Mouse (Mus musculus) cerebellum, adult 9-11 months (tissue): Measurements from ENCODE around the gene Atad5.
"Not testable (repeated sequence)": the region's sequence is repeated elsewhere in the genome, so short reads cannot be mapped to it uniquely, and the experiment has no call there.

ENCODE experiments used
- DNase-seq: peaks from one replicate; pipeline ENCODE4 v3.0.0; 2022

Gene Atad5

GRCm38 (mm10) chr11:80081786-80082319, 7.3 kb upstream of the Atad5 start:
- no peak for DNase-seq

- no peak for DNase-seq
These were observed 3.7 kb upstream of the Atad5 start for GRCm38 (mm10) chr11:80085356-80086055.

GRCm38 (mm10) chr11:80086844-80087243, 2.4 kb upstream of the Atad5 start:
- peak; percentile 75 for DNase-seq

DNA sequence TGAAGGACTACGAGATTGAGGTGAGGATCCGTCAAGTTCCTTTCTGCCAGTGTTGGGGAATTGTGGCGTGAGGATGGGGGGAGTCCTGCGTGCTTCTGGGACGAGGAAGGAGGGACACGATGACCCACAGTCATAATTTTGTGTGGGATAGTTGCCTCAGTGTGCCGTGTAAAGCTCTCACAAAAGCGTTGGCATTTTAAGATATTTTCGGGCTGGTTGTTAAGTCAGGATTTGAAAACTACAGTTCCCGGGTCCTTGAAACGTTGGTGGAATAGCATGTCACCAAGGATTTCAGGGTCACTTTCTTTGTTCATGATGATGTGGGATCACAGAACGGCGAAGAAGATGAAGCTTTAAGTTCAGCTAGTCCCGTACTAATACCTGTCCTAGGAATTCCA, 616 bp downstream of the Atad5 start:
- no peak for DNase-seq

DNA sequence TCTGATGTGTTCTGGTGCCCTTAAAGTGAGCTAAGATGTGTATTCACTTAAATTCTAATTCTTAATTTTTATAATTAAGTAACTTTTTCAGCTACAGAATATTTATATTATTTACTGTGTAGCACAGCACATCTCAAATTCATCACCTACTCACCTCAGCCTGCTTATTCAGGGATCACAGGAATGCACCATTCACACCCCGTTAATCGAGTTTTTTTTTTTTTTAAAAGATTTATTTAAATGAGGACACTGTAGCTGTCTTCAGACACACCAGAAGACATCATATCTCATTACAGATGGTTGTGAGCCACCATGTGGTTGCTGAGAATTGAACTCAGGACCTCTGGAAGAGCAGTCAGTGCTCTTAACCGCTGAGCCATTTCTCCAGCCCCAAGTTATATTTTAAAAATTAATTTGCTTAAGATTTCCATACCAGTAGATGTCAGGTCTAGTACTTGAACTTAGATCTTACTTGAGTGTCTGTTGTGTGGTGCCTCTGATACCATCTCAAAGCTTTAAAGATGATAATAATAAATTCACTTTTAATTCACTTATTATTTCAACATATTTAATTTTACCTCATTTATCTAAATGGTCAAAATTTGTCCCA, 1.5 kb downstream of the Atad5 start:
- DNase-seq = no peak

DNA sequence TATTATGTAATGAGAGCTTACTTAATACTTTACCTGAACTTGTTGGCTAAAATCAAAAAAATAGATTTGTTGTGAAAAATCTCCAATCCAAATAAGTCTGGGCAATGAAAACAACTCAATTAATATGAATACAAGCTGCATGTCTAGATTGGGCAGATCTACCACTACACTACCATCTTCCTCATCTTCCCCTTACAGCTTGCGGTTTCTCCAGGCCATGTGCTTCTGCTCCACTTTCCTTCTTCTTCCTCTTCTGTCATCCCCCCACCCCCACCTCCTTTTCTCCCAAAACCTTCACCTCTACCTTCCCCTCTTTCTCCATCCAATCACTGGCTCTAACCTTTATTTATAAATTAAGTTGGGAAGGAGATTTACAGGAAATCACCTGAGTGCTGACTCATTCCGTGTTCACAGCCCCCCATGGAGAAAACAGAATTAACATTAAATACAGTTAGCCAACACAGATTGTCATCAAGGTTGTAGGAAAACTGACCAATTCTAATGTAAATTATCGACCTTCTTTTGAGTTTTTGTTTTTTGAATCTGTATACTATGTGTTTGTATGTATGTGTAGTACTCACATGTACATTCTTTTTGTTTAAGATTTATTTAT, 9.3 kb downstream of the Atad5 start:
- DNase-seq = no peak

- no peak for DNase-seq
These were observed 12.1 kb downstream of the Atad5 start for GRCm38 (mm10) chr11:80101298-80101697.

GRCm38 (mm10) chr11:80104407-80104806, 15.2 kb downstream of the Atad5 start:
- DNase-seq = no peak

DNA sequence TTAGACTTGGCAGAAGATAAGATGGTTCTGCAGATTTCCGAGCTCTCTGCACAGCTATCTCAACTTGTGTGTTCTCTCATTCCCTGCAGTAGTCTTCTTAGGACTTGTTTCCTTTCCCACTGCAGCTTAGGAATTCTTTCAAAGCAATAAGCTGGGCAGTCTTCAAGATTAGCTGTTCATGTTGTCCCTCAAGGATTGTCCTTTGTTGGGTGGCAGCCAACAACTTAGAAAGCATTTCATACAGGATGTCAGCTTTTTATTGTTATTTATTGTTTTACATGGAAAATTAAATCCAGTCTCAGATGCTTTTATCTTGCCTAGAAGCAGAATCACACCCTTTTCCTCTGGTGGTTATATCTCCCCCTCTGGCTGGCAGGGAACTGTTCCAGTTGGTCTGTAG, 27.2 kb downstream of the Atad5 start:
- no peak for DNase-seq

- DNase-seq = no peak
These were observed 42.9 kb downstream of the Atad5 start for GRCm38 (mm10) chr11:80132050-80132449.

DNA sequence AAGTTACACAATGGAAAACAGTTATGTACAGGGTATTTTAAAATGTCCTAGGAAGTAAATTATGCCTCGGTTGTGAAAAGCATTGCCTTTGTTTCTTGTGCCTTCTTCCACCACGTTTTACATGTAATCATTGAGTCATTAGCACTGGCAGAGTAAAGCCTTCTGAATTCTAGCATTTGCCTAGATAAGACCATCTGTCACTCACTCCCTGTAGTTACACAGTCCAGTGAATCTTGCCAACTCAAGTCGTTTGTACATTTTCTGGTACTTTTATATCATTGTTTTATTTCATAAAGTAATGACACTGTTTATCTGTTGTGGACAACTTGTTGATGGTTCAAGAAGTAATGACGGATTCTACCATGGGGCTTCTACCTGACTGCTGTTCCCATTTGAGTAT, 45.5 kb downstream of the Atad5 start:
- DNase-seq = no peak

DNA sequence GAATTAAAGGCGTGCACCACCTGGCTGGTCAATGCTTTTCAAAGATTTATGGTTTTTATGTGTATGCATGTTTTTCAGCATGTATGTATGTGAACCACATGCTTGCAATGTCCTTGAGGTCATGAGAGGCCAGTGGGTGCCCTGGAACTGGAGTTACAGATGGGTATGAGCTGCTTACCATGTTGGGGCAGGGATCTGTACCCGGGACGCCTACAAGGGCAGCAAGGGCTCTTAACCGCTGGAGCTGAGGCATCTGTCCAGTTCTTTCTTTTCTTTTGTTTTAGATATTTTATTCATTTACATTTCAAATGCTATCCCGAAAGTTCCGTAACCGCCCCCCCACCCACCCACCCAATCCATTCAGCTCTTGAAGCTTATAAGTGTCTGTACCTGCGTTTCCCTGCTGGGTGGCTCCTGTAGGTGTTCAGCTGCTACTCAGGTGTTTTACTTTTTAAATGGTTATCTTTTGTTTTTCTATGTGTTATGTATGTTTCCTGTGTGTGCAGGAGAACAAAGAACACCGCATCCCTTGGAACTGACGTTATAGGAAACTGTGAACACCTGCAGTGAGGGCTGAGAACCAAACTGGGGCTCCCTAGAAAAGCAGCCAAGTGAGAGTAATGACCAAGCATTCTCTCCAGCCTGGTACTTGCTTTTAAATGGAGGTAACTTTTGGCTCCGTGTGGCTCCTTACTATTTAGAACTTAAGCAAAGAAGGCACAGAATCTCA, 46.9 kb downstream of the Atad5 start:
- DNase-seq = no peak

GRCm38 (mm10) chr11:80136786-80137185, 47.6 kb downstream of the Atad5 start:
- DNase-seq = no peak

DNA sequence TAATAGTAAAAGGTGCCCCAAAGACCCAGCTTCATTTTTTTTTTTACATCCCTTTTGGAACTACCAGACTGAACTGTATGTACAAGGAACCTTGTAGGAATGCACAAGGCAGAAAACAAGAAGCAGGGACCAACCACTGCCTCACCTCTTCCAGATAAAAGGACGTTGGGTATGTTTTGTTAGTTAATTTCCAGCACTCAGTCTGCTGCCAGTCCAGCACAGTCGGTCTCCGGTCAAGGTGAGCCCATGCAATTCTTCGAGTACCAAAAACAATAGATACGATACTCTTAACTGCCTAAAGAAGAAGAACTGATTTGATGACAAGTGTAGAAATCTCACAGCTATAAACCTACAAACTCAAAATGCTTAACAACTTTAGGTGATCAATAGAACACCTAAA, 48.6 kb downstream of the Atad5 start:
- DNase-seq = no peak

DNA sequence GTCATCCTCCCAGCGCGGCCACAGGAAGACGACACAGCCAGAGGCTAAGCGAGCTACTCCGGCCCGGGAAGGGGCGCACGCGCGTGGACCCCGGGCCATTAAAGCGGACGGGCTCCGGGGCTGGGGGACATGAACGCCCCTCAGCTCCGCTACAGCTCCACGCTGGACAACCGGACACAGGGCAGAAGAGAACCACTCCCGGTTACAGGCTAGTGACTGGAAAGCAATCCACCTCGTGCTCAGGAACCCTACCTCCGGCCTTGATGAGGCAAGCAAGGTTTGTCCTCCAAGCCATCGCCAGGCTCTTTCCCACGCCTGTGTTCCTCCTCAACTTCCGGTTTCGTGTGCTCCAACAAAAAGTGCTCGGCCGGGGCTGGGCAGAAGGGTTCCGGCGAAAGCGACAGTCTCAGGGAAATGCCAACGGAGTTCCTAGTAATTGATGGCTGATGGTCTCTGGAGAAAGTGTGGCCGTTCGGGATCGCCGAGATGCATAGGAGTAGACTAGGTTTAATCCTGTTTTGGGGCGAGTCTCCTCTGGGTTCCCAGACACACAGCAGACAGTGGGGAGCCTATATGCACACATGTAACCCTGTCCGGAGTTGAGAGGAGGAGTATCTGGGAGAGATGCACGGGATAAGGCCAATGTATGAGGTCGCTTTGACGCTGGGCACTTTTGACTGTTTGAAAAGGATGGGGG, 52.8 kb downstream of the Atad5 start, which contains the start of gene Tefm:
Gene Tefm (minus strand): TSS at position 351 of the 697 bp plus-strand sequence.
- DNase-seq = peak; percentile 85

DNA sequence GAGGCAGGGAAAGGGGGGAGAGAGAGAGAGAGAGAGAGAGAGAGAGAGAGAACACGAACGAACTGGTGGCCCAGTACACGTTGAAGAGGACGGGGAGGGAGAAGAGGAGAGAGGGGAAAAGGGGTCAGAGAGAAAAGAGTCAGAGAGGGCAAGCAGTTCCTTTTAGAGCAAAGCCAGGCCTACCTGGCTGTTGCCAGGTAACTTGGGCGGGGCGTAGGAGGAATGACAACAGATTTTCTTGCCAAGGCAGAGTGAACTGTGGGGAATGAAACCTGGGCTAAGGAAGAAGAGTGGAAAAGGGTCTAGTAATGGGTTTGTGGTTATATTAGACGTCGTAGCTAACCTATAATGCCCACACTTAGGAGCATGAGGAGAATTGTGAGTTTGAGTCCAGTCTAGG, 53.7 kb downstream of the Atad5 start:
- peak; percentile 18 for DNase-seq

DNA sequence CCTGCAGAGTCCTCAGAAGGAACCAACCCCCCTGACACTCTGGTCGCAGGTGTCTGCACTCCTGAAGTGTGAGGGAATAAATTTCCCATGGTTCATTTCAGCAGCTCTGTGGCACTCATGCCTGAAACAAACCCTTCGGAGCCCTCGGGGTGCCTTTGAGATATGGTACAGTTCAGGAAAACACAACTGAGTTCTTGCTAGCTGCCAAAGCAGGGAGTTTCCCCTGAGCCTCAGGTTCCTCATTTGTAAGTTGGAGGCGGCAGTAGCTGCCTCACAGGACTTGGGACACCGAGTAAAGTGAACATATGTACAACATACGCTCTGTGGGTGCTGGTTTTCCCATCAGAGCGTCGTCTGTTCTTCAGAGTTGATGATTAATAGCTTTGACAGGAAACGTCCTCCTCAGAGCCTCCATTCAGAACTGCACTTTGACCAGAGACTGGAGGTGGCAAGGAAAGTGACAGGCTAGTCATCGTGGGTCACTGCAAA, 56.6 kb downstream of the Atad5 start:
- DNase-seq = no peak

DNA sequence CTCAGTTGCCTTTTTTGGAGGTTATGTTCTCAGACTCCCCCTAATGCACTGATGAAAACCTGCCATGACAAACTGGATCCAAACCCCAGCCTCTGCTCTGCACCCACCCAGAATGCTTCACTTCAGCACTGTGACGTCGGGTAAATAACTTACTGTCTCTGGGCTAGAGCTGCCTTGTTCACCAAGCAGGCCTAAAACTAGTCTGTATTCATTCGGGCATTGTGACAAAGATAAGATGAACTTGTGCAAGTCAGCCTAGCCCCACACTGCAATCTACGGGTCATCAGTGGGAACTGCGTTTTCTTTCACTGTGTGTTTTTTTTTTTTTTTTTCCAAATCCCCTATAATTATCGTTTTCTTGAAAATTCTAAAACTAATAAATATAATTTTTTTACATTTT, 58.5 kb downstream of the Atad5 start:
- no peak for DNase-seq

GRCm38 (mm10) chr11:80148313-80148712, 59.1 kb downstream of the Atad5 start:
- no peak for DNase-seq

DNA sequence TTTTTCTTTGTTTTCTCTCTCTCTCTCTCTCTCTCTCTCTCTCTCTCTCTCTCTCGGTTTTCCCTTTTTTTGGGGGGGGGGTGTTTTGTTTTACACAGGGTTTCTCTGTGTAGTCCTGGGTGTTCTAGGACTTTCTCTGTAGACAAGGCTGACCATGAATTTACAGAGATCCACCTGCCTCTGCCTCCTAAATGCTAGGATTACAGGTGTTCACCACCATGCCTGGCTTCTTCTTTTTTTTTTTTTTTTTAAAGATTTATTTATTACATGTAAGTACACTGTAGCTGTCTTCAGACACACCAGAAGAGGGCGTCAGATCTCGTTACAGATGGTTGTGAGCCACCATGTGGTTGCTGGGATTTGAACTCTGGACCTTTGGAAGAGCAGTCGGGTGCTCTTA, 59.8 kb downstream of the Atad5 start:
- not testable (repeated sequence) for DNase-seq

DNA sequence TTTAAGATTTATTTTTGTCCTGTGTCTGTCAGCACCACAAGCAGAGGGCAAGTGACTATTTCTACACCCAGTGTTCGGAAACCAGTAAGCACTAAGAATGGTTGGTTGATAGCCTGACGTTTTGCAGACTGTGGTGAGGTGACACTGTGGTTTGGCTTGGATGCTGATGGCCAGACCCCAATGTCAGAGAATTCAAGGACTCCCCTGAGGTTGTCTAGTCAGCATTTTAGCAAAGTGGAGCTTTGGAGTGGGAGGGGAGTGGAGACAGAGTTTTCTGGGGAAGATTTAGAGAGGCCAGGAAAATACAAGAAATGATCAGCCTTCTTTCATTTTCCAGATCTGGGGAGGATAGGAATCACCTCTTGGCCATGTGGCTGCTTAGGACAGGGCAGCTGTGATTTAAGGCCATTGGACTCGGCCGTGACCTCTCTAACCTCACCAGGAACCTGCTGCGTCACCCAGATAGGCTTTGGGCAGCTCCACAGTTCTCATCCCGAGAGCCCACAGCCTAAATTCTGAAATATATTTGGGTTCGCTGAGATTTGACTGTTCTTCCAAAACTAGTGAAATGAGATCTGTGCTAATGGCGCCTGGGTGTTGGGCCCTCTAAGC, 60.3 kb downstream of the Atad5 start:
- DNase-seq = no peak

- no peak for DNase-seq
These were observed 61.4 kb downstream of the Atad5 start for GRCm38 (mm10) chr11:80150566-80150965.
